Mouse (Mus musculus) stomach, embryonic 14.5 days (tissue): ENCODE data around the gene Amz2. TPM values are rescaled to one million over a fixed set of nuclear protein-coding genes. Genes with fewer than 3 reads are reported as not detected.
A peak's percentile ranks its signal among the peaks of the same experiment; 100 is the strongest.

ENCODE experiments used
- ATAC-seq: fragments of 200-750 bp; cut with Nextera tagmentation; 2 replicates; pipeline ENCODE4 v1.8.0; 2017; ENCODE audit warnings: low read depth, moderate TSS enrichment; ENCODE audit not compliant: insufficient number of reproducible peaks, insufficient read depth, low FRiP score
- H3K27ac ChIP-seq: fragments of 300-500 bp; sonication (generic); 2 replicates; pipeline ENCODE4 v1.5.1; 2014; ENCODE audit warnings: mild to moderate bottlenecking, low read length, moderate library complexity, mixed read lengths
- H3K27me3 ChIP-seq: fragments of 300-500 bp; sonication (generic); 2 replicates; pipeline ENCODE4 v1.6.1; 2014; ENCODE audit warnings: low read length, control low read depth, mixed read lengths; ENCODE audit not compliant: control insufficient read depth, insufficient read depth
- H3K36me3 ChIP-seq: fragments of 300-500 bp; sonication (generic); 2 replicates; pipeline ENCODE4 v1.6.1; 2014; ENCODE audit warnings: mild to moderate bottlenecking, control low read depth, low read length, moderate library complexity, mixed read lengths; ENCODE audit not compliant: control insufficient read depth, insufficient read depth
- H3K4me1 ChIP-seq: fragments of 300-500 bp; sonication (generic); 2 replicates; pipeline ENCODE4 v1.6.1; 2014; ENCODE audit warnings: low read length, control low read depth, mixed read lengths; ENCODE audit not compliant: control insufficient read depth, insufficient read depth
- H3K4me2 ChIP-seq: fragments of 300-500 bp; sonication (generic); replicated peaks from 2 replicates; pipeline ENCODE4 v1.6.1; 2014; ENCODE audit warnings: low read depth, low read length, control low read depth
- H3K4me3 ChIP-seq: fragments of 300-500 bp; sonication (generic); 2 replicates; pipeline ENCODE4 v1.5.1; 2014; ENCODE audit warnings: low read depth, low read length, control low read depth
- H3K9ac ChIP-seq: fragments of 300-500 bp; sonication (generic); replicated peaks from 2 replicates; pipeline ENCODE4 v1.6.1; 2014; ENCODE audit warnings: low read depth, mild to moderate bottlenecking, control low read depth, low read length, moderate library complexity, mixed read lengths
- H3K9me3 ChIP-seq: fragments of 300-500 bp; sonication (generic); 2 replicates; pipeline ENCODE4 v1.6.1; 2016; ENCODE audit warnings: low read depth, low read length, control low read depth; ENCODE audit not compliant: control insufficient read depth
- WGBS: fragments of 180-500 bp; shearing (Covaris S2); extraction: QIAGEN DNeasy Blood & Tissue Kit; methylation state at CpG from one replicate; pipeline ENCODE4 v1.1.7; 2014; 5-methylcytosine and 5-hydroxymethylcytosine counted together
- microRNA-seq: library from miRNA; unstranded; fragments of <30 nt; microRNA quantifications from one replicate; pipeline ENCODE4, GENCODE M21; 2016
- polyA plus RNA-seq: library from polyadenylated mRNA; unstranded; fragments of >200 nt; fragmentation: Nextera tagmentation; extraction: Ambion mirVana; gene quantifications from 2 replicates; pipeline ENCODE4 v1.2.1, GENCODE M21; 2014

Amz2 gene
- polyA plus RNA-seq, 1 experiment from 2014 or later = 42.8 TPM

GRCm38 (mm10) chr11:109496475-109496993 is 70.8 kb downstream of the Amz2 start:
- H3K9ac ChIP-seq = no peak overlapping the region
- H3K27ac ChIP-seq = no peak overlapping the region
- no peaks in the 10 kb centered on the region for H3K36me3 ChIP-seq
- no peak for ATAC-seq
- H3K27me3 ChIP-seq = no peaks in the 10 kb centered on the region
- no peak overlapping the region for H3K4me3 ChIP-seq
- peaks cover 4% of the 10 kb centered on the region; the same call in 1 of the 2 replicates for H3K4me1 ChIP-seq
- no peak overlapping the region for H3K4me2 ChIP-seq
- no peaks in the 10 kb centered on the region for H3K9me3 ChIP-seq
- WGBS = 77% methylated on average over 7 of the region's 7 CpGs

DNA sequence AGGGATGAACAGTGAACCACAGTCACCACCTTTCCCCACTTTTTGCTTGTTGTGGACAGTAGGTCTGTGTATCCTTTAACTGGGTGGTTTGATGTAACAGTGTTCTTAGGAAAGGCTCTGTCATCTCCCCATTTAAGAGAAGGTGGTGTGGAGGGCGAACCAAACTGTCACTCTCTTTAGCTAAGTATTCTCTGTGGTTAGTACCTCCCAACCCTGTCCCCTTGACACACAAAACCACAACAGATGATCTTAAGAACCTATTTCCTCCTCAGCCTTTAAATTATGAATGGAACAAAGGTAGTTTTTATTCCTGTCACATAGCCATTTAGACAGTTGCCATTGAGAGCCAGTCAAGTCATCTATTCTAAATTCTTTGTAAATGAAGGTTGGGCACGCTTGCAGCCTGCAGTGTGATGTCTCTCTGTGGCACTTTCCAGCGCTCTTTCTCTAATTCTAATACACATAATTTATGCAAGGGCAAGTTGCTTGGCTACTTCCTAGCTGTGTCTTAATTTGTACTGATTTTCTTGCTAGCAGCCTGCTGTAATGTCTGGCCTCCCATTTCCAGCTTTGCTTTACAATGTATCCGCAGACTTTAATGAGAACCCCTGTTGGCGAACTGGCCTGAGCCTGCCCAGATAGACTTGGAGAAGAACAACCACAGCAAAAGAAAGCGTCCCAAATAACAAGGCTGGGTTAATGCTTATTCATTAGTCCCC is 71.4 kb downstream of the Amz2 start:
- Histone ChIP-seq H3K36me3 (no peaks in the 10 kb centered on the region), H3K4me3 (no peak overlapping the region), H3K9me3 (no peaks in the 10 kb centered on the region), H3K4me1 (peaks cover 4% of the 10 kb centered on the region; the same call in 1 of the 2 replicates), H3K27me3 (no peaks in the 10 kb centered on the region), H3K4me2 (no peak overlapping the region), H3K27ac (no peak overlapping the region), H3K9ac (no peak overlapping the region)
- 81% methylated on average over 6 of the region's 6 CpGs for WGBS
- ATAC-seq = no peak

DNA sequence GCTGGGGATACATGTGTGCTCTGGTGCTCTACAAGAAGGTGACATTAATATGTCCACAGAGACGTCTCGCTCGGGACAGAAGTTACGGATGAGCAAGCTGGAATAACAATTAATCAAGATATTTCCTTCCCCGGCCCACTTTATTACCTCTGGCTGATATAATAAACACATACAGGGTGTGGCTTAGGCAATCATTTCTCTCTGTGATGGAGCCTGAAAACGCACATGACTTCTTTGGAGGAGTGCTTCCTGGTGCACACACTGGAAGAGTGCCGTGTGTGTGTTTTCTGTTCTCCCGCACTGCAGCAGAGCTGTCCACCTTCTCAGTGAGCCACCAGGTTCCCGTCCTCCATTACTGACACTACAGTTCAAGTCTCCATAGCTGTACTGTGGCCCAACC is 72.2 kb downstream of the Amz2 start:
- Histone ChIP-seq H3K4me1 (peaks cover 4% of the 10 kb centered on the region; the same call in 1 of the 2 replicates), H3K36me3 (no peaks in the 10 kb centered on the region), H3K27me3 (no peaks in the 10 kb centered on the region), H3K9me3 (no peaks in the 10 kb centered on the region), H3K4me2 (no peak overlapping the region), H3K4me3 (no peak overlapping the region), H3K27ac (peak overlapping the region; percentile 10; the same call in 1 of the 2 replicates), H3K9ac (no peak overlapping the region)
- ATAC-seq = no peak
- WGBS = 60% methylated on average over 9 of the region's 9 CpGs

- Histone ChIP-seq H3K4me3 (no peak overlapping the region), H3K9me3 (no peaks in the 10 kb centered on the region), H3K9ac (no peak overlapping the region), H3K4me2 (no peak overlapping the region), H3K27ac (no peak overlapping the region), H3K27me3 (no peaks in the 10 kb centered on the region), H3K4me1 (peaks cover 4% of the 10 kb centered on the region; the same call in 1 of the 2 replicates), H3K36me3 (no peaks in the 10 kb centered on the region)
- 80% methylated on average over 5 of the region's 5 CpGs for WGBS
- no peak for ATAC-seq
These were observed 74.5 kb downstream of the Amz2 start for GRCm38 (mm10) chr11:109500206-109500605.

Small RNA genes within 50 kb of the gene (microRNA-seq; reads per million reads assigned to microRNA genes)
- not detected for gene Gm25540

Other genes with a start within 250 kb of the Amz2 start
- gene Rgs9, start 127.8 kb upstream of the Amz2 start, polyA plus RNA-seq = 1.4 and 2.2 TPM in 2 replicates
- gene Gna13, start 63.1 kb upstream of the Amz2 start, polyA plus RNA-seq = 34.0 and 35.7 TPM in 2 replicates
- gene 9930022D16Rik, start 12.0 kb upstream of the Amz2 start, polyA plus RNA-seq = not detected in 2 replicates
- 3.5 TPM in 2 replicates for gene Arsg, start 47.4 kb downstream of the Amz2 start, polyA plus RNA-seq
- 4.4 and 6.7 TPM in 2 replicates for gene Slc16a6, start 47.7 kb downstream of the Amz2 start, polyA plus RNA-seq
- gene Wipi1, start 186.0 kb downstream of the Amz2 start, polyA plus RNA-seq = 21.3 and 25.0 TPM in 2 replicates
- 340 and 351 TPM in 2 replicates for gene Prkar1a, start 223.5 kb downstream of the Amz2 start, polyA plus RNA-seq